In genomic region chr14:89804677-89805234, GRCm38 (mm10) we compare ENCODE assay signal across 25 mouse cellular contexts.
A peak's percentile ranks its signal among the peaks of the same experiment; 100 is the strongest.
DNase-seq lines count a peak whose midpoint lies in the region; ATAC-seq and TF ChIP-seq lines count a peak whose summit lies in the region.
"Had no signal": no experiment of that assay in that cellular context is flagged by ENCODE, and none has a peak within 500 bp of the region (broad histone marks: within the 10 kb centered on the region; RNA-seq: fewer than 3 reads in every experiment).

No protein-coding gene starts in this region.

- no peak for TF ChIP-seq CTCF in midbrain, postnatal 0 days (IDR thresholded peaks at IDR 0.05)

- H3K9me3 ChIP-seq in neural tube, embryonic 13.5 days, result no peaks in the 10 kb centered on the region
- no peaks in the 10 kb centered on the region for H3K9me3 ChIP-seq in midbrain, postnatal 0 days (ENCODE audit: low read length)
- H3K9me3 ChIP-seq: forebrain, embryonic 15.5 days; liver, embryonic 12.5 days; stomach, embryonic 15.5 days had no signal

- ATAC-seq in neural tube, embryonic 13.5 days (ENCODE audit: low read depth), result peak; percentile 69; the same call in 1 of the 2 replicates
- no peak for ATAC-seq in midbrain, postnatal 0 days (ENCODE audit: low FRiP score)
- ATAC-seq: forebrain, embryonic 15.5 days; inflammation-experienced regulatory T-cells, adult 6 months; liver, embryonic 12.5 days had no signal

- no peak overlapping the region for H3K27ac ChIP-seq in neural tube, embryonic 13.5 days (replicated peaks)
- H3K27ac ChIP-seq in midbrain, postnatal 0 days (ENCODE audit: low read depth, low read length), result no peak overlapping the region
- H3K27ac ChIP-seq: forebrain, embryonic 15.5 days; liver, embryonic 12.5 days; stomach, embryonic 15.5 days had no signal

- no peaks in the 10 kb centered on the region for H3K4me1 ChIP-seq in neural tube, embryonic 13.5 days (replicated peaks)
- no peaks in the 10 kb centered on the region for H3K4me1 ChIP-seq in midbrain, postnatal 0 days (ENCODE audit: insufficient read depth, low read length)
- H3K4me1 ChIP-seq: forebrain, embryonic 15.5 days; liver, embryonic 12.5 days; stomach, embryonic 15.5 days had no signal

- H3K9ac ChIP-seq in neural tube, embryonic 13.5 days, result no peak overlapping the region
- no peak overlapping the region for H3K9ac ChIP-seq in midbrain, postnatal 0 days (replicated peaks; ENCODE audit: low read length, poor library complexity, severe bottlenecking)
- H3K9ac ChIP-seq: forebrain, embryonic 15.5 days; liver, embryonic 12.5 days; stomach, embryonic 15.5 days had no signal

- intact Hi-C loops in heart, postnatal 25 days (cut with DNase I), result no loop called here

- no peaks in the 10 kb centered on the region for H3K27me3 ChIP-seq in neural tube, embryonic 13.5 days
- H3K27me3 ChIP-seq in midbrain, postnatal 0 days (ENCODE audit: insufficient read depth, low read length), result no peaks in the 10 kb centered on the region
- H3K27me3 ChIP-seq: CH12.LX; forebrain, embryonic 15.5 days; liver, embryonic 12.5 days; stomach, embryonic 15.5 days had no signal

- no peaks in the 10 kb centered on the region for H3K36me3 ChIP-seq in neural tube, embryonic 13.5 days
- no peaks in the 10 kb centered on the region for H3K36me3 ChIP-seq in midbrain, postnatal 0 days (ENCODE audit: insufficient read depth, low read length)
- H3K36me3 ChIP-seq: forebrain, embryonic 15.5 days; liver, embryonic 12.5 days; stomach, embryonic 15.5 days had no signal

- DNase-seq in heart, adult 11 months, result peak; percentile 44
- no peak for DNase-seq in heart, postnatal 25 days (ENCODE audit: low spot score)
- no peak for DNase-seq in neural tube, embryonic 10.5 days (ENCODE audit: extremely low spot score, low spot score)
- peak; percentile 26 for DNase-seq in midbrain, postnatal 0 days (ENCODE audit: low spot score)
- no peak for DNase-seq in frontal cortex, postnatal 10 days (ENCODE audit: low spot score in 2 of 2)
- DNase-seq in left cerebral cortex, adult 8-10 months (ENCODE audit: low spot score in 2 of 2), result no peak
- DNase-seq: adrenal gland, postnatal 36 days; cerebellum, adult 2 months; cerebellum, postnatal 36 days; heart, postnatal 10 days; kidney, adult 9 months; kidney, postnatal 36 days; lung, adult 2 months; lung, postnatal 36 days; right cerebral cortex, postnatal 14 days; spleen, adult 18-20 months; thymus, adult 18-20 months; thymus, postnatal 4 days had no signal

- no peak overlapping the region for H3K4me2 ChIP-seq in neural tube, embryonic 13.5 days
- no peak overlapping the region for H3K4me2 ChIP-seq in midbrain, postnatal 0 days (ENCODE audit: low read depth, low read length, poor library complexity, severe bottlenecking)
- H3K4me2 ChIP-seq: forebrain, embryonic 15.5 days; heart, embryonic 11.5 days; liver, embryonic 12.5 days; stomach, embryonic 15.5 days had no signal

- 49% methylated on average over 2 of the region's 2 CpGs for WGBS in neural tube, embryonic 13.5 days
- WGBS in midbrain, postnatal 0 days, result 48% methylated on average over 2 of the region's 2 CpGs

- no peak overlapping the region for H3K4me3 ChIP-seq in neural tube, embryonic 13.5 days
- no peak overlapping the region for H3K4me3 ChIP-seq in midbrain, postnatal 0 days (ENCODE audit: low read depth, low read length)
- H3K4me3 ChIP-seq: forebrain, embryonic 15.5 days; liver, embryonic 12.5 days; stomach, embryonic 15.5 days had no signal

Comparison
In these comparisons a context has a peak if more than half of its experiments do, and no peak if none do; other contexts are left out.
1. DNase-seq: peak in heart, adult 11 months (single experiment) and midbrain, postnatal 0 days (single experiment); none in heart, postnatal 25 days (single experiment), neural tube, embryonic 10.5 days (single experiment), frontal cortex, postnatal 10 days (0 of 2) and left cerebral cortex, adult 8-10 months (0 of 2).